Mouse (Mus musculus): ENCODE measurements at regions not wholly inside any gene's neighbourhood (a gene's known extent, or its start where the extent isn't known, plus 50 kb on each side); places are given as distances from the start of the nearest gene placed in this dataset.

- 90% methylated on average over 2 of the region's 2 CpGs for WGBS
- H3K4me3 ChIP-seq (ENCODE audit: low read depth, low read length): no peak overlapping the region
- no peaks in the 10 kb centered on the region for H3K27me3 ChIP-seq (replicated peaks; ENCODE audit: control insufficient read depth, insufficient read depth, low read length)
- H3K36me3 ChIP-seq (ENCODE audit: control insufficient read depth, insufficient read depth, low read length): no peaks in the 10 kb centered on the region
- H3K4me2 ChIP-seq (ENCODE audit: low read length): no peak overlapping the region
- no peak overlapping the region for H3K27ac ChIP-seq (ENCODE audit: low read depth)
- no peak for DNase-seq (ENCODE audit: low spot score)
- H3K9me3 ChIP-seq (ENCODE audit: control insufficient read depth, low read length): no peaks in the 10 kb centered on the region
- no peaks in the 10 kb centered on the region for H3K4me1 ChIP-seq (replicated peaks; ENCODE audit: control insufficient read depth, insufficient read depth, low read length)
- H3K9ac ChIP-seq (ENCODE audit: low read length): no peak overlapping the region
- no peak for ATAC-seq (replicated peaks; ENCODE audit: low FRiP score, low TSS enrichment, low read depth)
Observed at GRCm38 (mm10) chr10:96338609-96338978, 202.2 kb downstream of the Gm5426 start.

GRCm38 (mm10) chr10:96342476-96342875 is 206.1 kb downstream of the Gm5426 start:
- no peak overlapping the region for H3K27ac ChIP-seq (ENCODE audit: low read depth)
- ATAC-seq (replicated peaks; ENCODE audit: low FRiP score, low TSS enrichment, low read depth): no peak
- no peak for DNase-seq (ENCODE audit: low spot score)
- no peaks in the 10 kb centered on the region for H3K36me3 ChIP-seq (ENCODE audit: control insufficient read depth, insufficient read depth, low read length)
- no peak overlapping the region for H3K4me2 ChIP-seq (ENCODE audit: low read length)
- H3K9ac ChIP-seq (ENCODE audit: low read length): no peak overlapping the region
- no peak overlapping the region for H3K4me3 ChIP-seq (ENCODE audit: low read depth, low read length)
- WGBS: 64% methylated on average over 3 of the region's 3 CpGs
- H3K9me3 ChIP-seq (ENCODE audit: control insufficient read depth, low read length): no peaks in the 10 kb centered on the region
- H3K27me3 ChIP-seq (replicated peaks; ENCODE audit: control insufficient read depth, insufficient read depth, low read length): no peaks in the 10 kb centered on the region
- no peaks in the 10 kb centered on the region for H3K4me1 ChIP-seq (replicated peaks; ENCODE audit: control insufficient read depth, insufficient read depth, low read length)

- H3K9me3 ChIP-seq (ENCODE audit: control insufficient read depth, low read length): no peaks in the 10 kb centered on the region
- no peak for ATAC-seq (replicated peaks; ENCODE audit: low FRiP score, low TSS enrichment, low read depth)
- no peaks in the 10 kb centered on the region for H3K36me3 ChIP-seq (ENCODE audit: control insufficient read depth, insufficient read depth, low read length)
- DNase-seq (ENCODE audit: low spot score): no peak
- 79% methylated on average over 2 of the region's 2 CpGs for WGBS
- H3K4me1 ChIP-seq (replicated peaks; ENCODE audit: control insufficient read depth, insufficient read depth, low read length): no peaks in the 10 kb centered on the region
- H3K27ac ChIP-seq (ENCODE audit: low read depth): no peak overlapping the region
- no peak overlapping the region for H3K4me2 ChIP-seq (ENCODE audit: low read length)
- H3K4me3 ChIP-seq (ENCODE audit: low read depth, low read length): no peak overlapping the region
- no peak overlapping the region for H3K9ac ChIP-seq (ENCODE audit: low read length)
- no peaks in the 10 kb centered on the region for H3K27me3 ChIP-seq (replicated peaks; ENCODE audit: control insufficient read depth, insufficient read depth, low read length)
Observed at GRCm38 (mm10) chr10:96343666-96344065, 207.3 kb downstream of the Gm5426 start.

GRCm38 (mm10) chr10:96350692-96351091 is 214.3 kb downstream of the Gm5426 start:
- no peaks in the 10 kb centered on the region for H3K36me3 ChIP-seq (ENCODE audit: control insufficient read depth, insufficient read depth, low read length)
- H3K27ac ChIP-seq (ENCODE audit: low read depth): no peak overlapping the region
- no peak for ATAC-seq (replicated peaks; ENCODE audit: low FRiP score, low TSS enrichment, low read depth)
- no peaks in the 10 kb centered on the region for H3K4me1 ChIP-seq (replicated peaks; ENCODE audit: control insufficient read depth, insufficient read depth, low read length)
- 77% methylated on average over 4 of the region's 4 CpGs for WGBS
- H3K4me2 ChIP-seq (ENCODE audit: low read length): no peak overlapping the region
- H3K9ac ChIP-seq (ENCODE audit: low read length): no peak overlapping the region
- no peak overlapping the region for H3K4me3 ChIP-seq (ENCODE audit: low read depth, low read length)
- no peaks in the 10 kb centered on the region for H3K27me3 ChIP-seq (replicated peaks; ENCODE audit: control insufficient read depth, insufficient read depth, low read length)
- no peaks in the 10 kb centered on the region for H3K9me3 ChIP-seq (ENCODE audit: control insufficient read depth, low read length)
- no peak for DNase-seq (ENCODE audit: low spot score)

- DNase-seq (ENCODE audit: low spot score): no peak
- H3K9me3 ChIP-seq (ENCODE audit: control insufficient read depth, low read length): no peaks in the 10 kb centered on the region
- WGBS: 76% methylated on average over 7 of the region's 7 CpGs
- H3K4me2 ChIP-seq (ENCODE audit: low read length): no peak overlapping the region
- no peak overlapping the region for H3K9ac ChIP-seq (ENCODE audit: low read length)
- ATAC-seq (replicated peaks; ENCODE audit: low FRiP score, low TSS enrichment, low read depth): no peak
- H3K27ac ChIP-seq (ENCODE audit: low read depth): no peak overlapping the region
- H3K4me1 ChIP-seq (replicated peaks; ENCODE audit: control insufficient read depth, insufficient read depth, low read length): no peaks in the 10 kb centered on the region
- H3K36me3 ChIP-seq (ENCODE audit: control insufficient read depth, insufficient read depth, low read length): no peaks in the 10 kb centered on the region
- H3K27me3 ChIP-seq (replicated peaks; ENCODE audit: control insufficient read depth, insufficient read depth, low read length): no peaks in the 10 kb centered on the region
- H3K4me3 ChIP-seq (ENCODE audit: low read depth, low read length): no peak overlapping the region
Observed at GRCm38 (mm10) chr10:96351320-96351719, 214.9 kb downstream of the Gm5426 start.

- DNase-seq (ENCODE audit: low spot score) (no peak), ATAC-seq (replicated peaks; ENCODE audit: low FRiP score, low TSS enrichment, low read depth) (no peak)
- Histone ChIP-seq H3K4me3 (ENCODE audit: low read depth, low read length) (no peak overlapping the region), H3K9me3 (ENCODE audit: control insufficient read depth, low read length) (no peaks in the 10 kb centered on the region), H3K4me2 (ENCODE audit: low read length) (no peak overlapping the region), H3K9ac (ENCODE audit: low read length) (no peak overlapping the region), H3K27ac (ENCODE audit: low read depth) (no peak overlapping the region), H3K4me1 (replicated peaks; ENCODE audit: control insufficient read depth, insufficient read depth, low read length) (no peaks in the 10 kb centered on the region), H3K36me3 (ENCODE audit: control insufficient read depth, insufficient read depth, low read length) (no peaks in the 10 kb centered on the region), H3K27me3 (replicated peaks; ENCODE audit: control insufficient read depth, insufficient read depth, low read length) (no peaks in the 10 kb centered on the region)
- WGBS: 69% methylated on average over 1 of the region's 1 CpGs
Observed at GRCm38 (mm10) chr10:96356980-96357624, 220.7 kb downstream of the Gm5426 start.

- Histone ChIP-seq H3K4me1 (replicated peaks; ENCODE audit: control insufficient read depth, insufficient read depth, low read length) (no peaks in the 10 kb centered on the region), H3K27ac (ENCODE audit: low read depth) (no peak overlapping the region), H3K9ac (ENCODE audit: low read length) (no peak overlapping the region), H3K36me3 (ENCODE audit: control insufficient read depth, insufficient read depth, low read length) (no peaks in the 10 kb centered on the region), H3K9me3 (ENCODE audit: control insufficient read depth, low read length) (no peaks in the 10 kb centered on the region), H3K27me3 (replicated peaks; ENCODE audit: control insufficient read depth, insufficient read depth, low read length) (no peaks in the 10 kb centered on the region), H3K4me3 (ENCODE audit: low read depth, low read length) (no peak overlapping the region), H3K4me2 (ENCODE audit: low read length) (no peak overlapping the region)
- no peak for ATAC-seq (replicated peaks; ENCODE audit: low FRiP score, low TSS enrichment, low read depth)
- WGBS: 85% methylated on average over 5 of the region's 5 CpGs
- DNase-seq (ENCODE audit: low spot score): no peak
Observed at GRCm38 (mm10) chr10:96357632-96358031, 221.2 kb downstream of the Gm5426 start.

GRCm38 (mm10) chr10:96358984-96359383 is 222.6 kb downstream of the Gm5426 start:
- Histone ChIP-seq H3K4me3 (ENCODE audit: low read depth, low read length) (no peak overlapping the region), H3K4me2 (ENCODE audit: low read length) (no peak overlapping the region), H3K27me3 (replicated peaks; ENCODE audit: control insufficient read depth, insufficient read depth, low read length) (no peaks in the 10 kb centered on the region), H3K27ac (ENCODE audit: low read depth) (no peak overlapping the region), H3K4me1 (replicated peaks; ENCODE audit: control insufficient read depth, insufficient read depth, low read length) (no peaks in the 10 kb centered on the region), H3K9me3 (ENCODE audit: control insufficient read depth, low read length) (no peaks in the 10 kb centered on the region), H3K36me3 (ENCODE audit: control insufficient read depth, insufficient read depth, low read length) (no peaks in the 10 kb centered on the region), H3K9ac (ENCODE audit: low read length) (no peak overlapping the region)
- DNase-seq (ENCODE audit: low spot score): no peak
- 80% methylated on average over 2 of the region's 2 CpGs for WGBS
- ATAC-seq (replicated peaks; ENCODE audit: low FRiP score, low TSS enrichment, low read depth): no peak

GRCm38 (mm10) chr10:96362211-96362610 is 225.8 kb downstream of the Gm5426 start:
- Histone ChIP-seq H3K4me1 (replicated peaks; ENCODE audit: control insufficient read depth, insufficient read depth, low read length) (no peaks in the 10 kb centered on the region), H3K36me3 (ENCODE audit: control insufficient read depth, insufficient read depth, low read length) (no peaks in the 10 kb centered on the region), H3K27me3 (replicated peaks; ENCODE audit: control insufficient read depth, insufficient read depth, low read length) (no peaks in the 10 kb centered on the region), H3K9me3 (ENCODE audit: control insufficient read depth, low read length) (no peaks in the 10 kb centered on the region), H3K4me2 (ENCODE audit: low read length) (no peak overlapping the region), H3K9ac (ENCODE audit: low read length) (no peak overlapping the region), H3K27ac (ENCODE audit: low read depth) (no peak overlapping the region), H3K4me3 (ENCODE audit: low read depth, low read length) (no peak overlapping the region)
- 57% methylated on average over 3 of the region's 3 CpGs for WGBS
- ATAC-seq (replicated peaks; ENCODE audit: low FRiP score, low TSS enrichment, low read depth) (no peak), DNase-seq (ENCODE audit: low spot score) (no peak)
